Mouse (Mus musculus): ENCODE results near the gene Cdkn2c. TPM values are rescaled to one million over a fixed set of nuclear protein-coding genes. Genes with fewer than 3 reads are reported as not detected.

The Cdkn2c gene
- polyA plus RNA-seq, 1 experiment from 2014 or later, result 14.3 TPM

GRCm38 (mm10) chr4:109665982-109666460 lies 968 bp downstream of the Cdkn2c start:
- WGBS, result under 1% methylated on average over 49 of the region's 49 CpGs
- H3K4me1 ChIP-seq, result peaks cover 26% of the 10 kb centered on the region
- H3K27ac ChIP-seq (replicated peaks), result peak overlapping the region; percentile 81
- peaks cover 19% of the 10 kb centered on the region for H3K27me3 ChIP-seq
- H3K36me3 ChIP-seq, result no peaks in the 10 kb centered on the region
- peak overlapping the region; percentile 67 for H3K9ac ChIP-seq (replicated peaks)
- peak overlapping the region; percentile 90 for H3K4me2 ChIP-seq (replicated peaks)
- peak overlapping the region; percentile 66 for H3K4me3 ChIP-seq
- peak; percentile 68 for ATAC-seq (replicated peaks)
- no peaks in the 10 kb centered on the region for H3K9me3 ChIP-seq

- H3K4me3 ChIP-seq, result peak overlapping the region; percentile 66
- H3K4me2 ChIP-seq (replicated peaks), result peak overlapping the region; percentile 90
- peaks cover 26% of the 10 kb centered on the region for H3K4me1 ChIP-seq
- peak overlapping the region; percentile 67 for H3K9ac ChIP-seq (replicated peaks)
- peak; percentile 66 for ATAC-seq (replicated peaks)
- under 1% methylated on average over 49 of the region's 49 CpGs for WGBS
- no peaks in the 10 kb centered on the region for H3K9me3 ChIP-seq
- no peaks in the 10 kb centered on the region for H3K36me3 ChIP-seq
- peaks cover 24% of the 10 kb centered on the region for H3K27me3 ChIP-seq
- H3K27ac ChIP-seq (replicated peaks), result peak overlapping the region; percentile 81
Observed at GRCm38 (mm10) chr4:109665101-109665981, 1.6 kb downstream of the Cdkn2c start.

DNA sequence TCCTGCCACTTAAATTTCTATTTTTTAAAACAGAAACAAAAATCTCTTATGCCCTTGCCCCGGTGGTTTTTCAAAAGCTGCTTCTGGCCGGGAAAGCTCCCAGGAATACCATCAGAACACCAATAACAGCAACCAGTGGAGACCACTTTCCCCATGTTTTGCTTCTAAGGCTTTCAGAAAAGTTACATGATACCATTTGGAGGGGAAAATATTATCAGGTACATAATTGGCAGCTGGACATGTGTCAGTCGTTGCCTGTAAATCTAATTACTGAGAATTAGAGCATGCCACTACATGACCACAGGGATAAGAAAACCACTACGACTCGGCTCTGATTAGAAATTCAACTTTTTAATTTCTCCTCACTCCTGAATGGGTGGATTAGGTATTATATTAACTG lies 2.9 kb downstream of the Cdkn2c start:
- Histone ChIP-seq H3K27ac (replicated peaks) (no peak overlapping the region), H3K9me3 (no peaks in the 10 kb centered on the region), H3K36me3 (no peaks in the 10 kb centered on the region), H3K27me3 (peaks cover 32% of the 10 kb centered on the region), H3K9ac (replicated peaks) (no peak overlapping the region), H3K4me1 (peaks cover 26% of the 10 kb centered on the region), H3K4me3 (peak overlapping the region; percentile 66), H3K4me2 (replicated peaks) (peak overlapping the region; percentile 90)
- 10% methylated on average over 5 of the region's 5 CpGs for WGBS
- ATAC-seq (replicated peaks), result no peak

DNA sequence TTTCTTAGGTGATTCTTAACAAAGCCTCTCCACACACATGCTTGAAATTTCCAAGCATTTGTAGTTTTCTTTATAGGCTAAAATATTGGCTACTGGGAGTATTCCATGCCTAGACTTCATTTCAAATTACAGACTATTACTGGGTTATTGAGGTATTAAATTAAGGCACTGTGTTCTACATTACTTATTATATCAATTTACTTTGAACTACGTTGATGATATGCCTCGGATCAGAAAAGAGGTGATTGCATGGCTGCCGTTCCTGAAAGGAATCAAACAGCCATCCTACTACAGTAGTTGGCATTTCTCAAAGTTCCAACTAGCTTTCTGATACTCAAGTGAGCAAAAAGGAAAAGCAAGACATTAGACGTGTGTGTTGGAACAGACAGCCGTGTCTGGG lies 4.7 kb downstream of the Cdkn2c start:
- Histone ChIP-seq H3K36me3 (no peaks in the 10 kb centered on the region), H3K27ac (replicated peaks) (no peak overlapping the region), H3K4me1 (peaks cover 35% of the 10 kb centered on the region), H3K27me3 (peaks cover 41% of the 10 kb centered on the region), H3K4me3 (no peak overlapping the region), H3K9me3 (no peaks in the 10 kb centered on the region), H3K4me2 (replicated peaks) (no peak overlapping the region), H3K9ac (replicated peaks) (no peak overlapping the region)
- 28% methylated on average over 5 of the region's 5 CpGs for WGBS
- ATAC-seq (replicated peaks), result no peak

- H3K4me1 ChIP-seq, result peaks cover 36% of the 10 kb centered on the region
- peaks cover 44% of the 10 kb centered on the region for H3K27me3 ChIP-seq
- 53% methylated on average over 5 of the region's 5 CpGs for WGBS
- no peak overlapping the region for H3K4me2 ChIP-seq (replicated peaks)
- H3K27ac ChIP-seq (replicated peaks), result no peak overlapping the region
- H3K36me3 ChIP-seq, result no peaks in the 10 kb centered on the region
- no peak overlapping the region for H3K9ac ChIP-seq (replicated peaks)
- no peak overlapping the region for H3K4me3 ChIP-seq
- no peak for ATAC-seq (replicated peaks)
- H3K9me3 ChIP-seq, result no peaks in the 10 kb centered on the region
Observed at GRCm38 (mm10) chr4:109661183-109661582, 5.8 kb downstream of the Cdkn2c start.

GRCm38 (mm10) chr4:109660568-109660967 lies 6.4 kb downstream of the Cdkn2c start:
- no peak overlapping the region for H3K4me2 ChIP-seq (replicated peaks)
- H3K4me3 ChIP-seq, result no peak overlapping the region
- WGBS, result 58% methylated on average over 3 of the region's 3 CpGs
- H3K27ac ChIP-seq (replicated peaks), result no peak overlapping the region
- no peak for ATAC-seq (replicated peaks)
- H3K36me3 ChIP-seq, result no peaks in the 10 kb centered on the region
- H3K9ac ChIP-seq (replicated peaks), result no peak overlapping the region
- H3K4me1 ChIP-seq, result peaks cover 29% of the 10 kb centered on the region
- H3K27me3 ChIP-seq, result peaks cover 45% of the 10 kb centered on the region
- no peaks in the 10 kb centered on the region for H3K9me3 ChIP-seq

DNA sequence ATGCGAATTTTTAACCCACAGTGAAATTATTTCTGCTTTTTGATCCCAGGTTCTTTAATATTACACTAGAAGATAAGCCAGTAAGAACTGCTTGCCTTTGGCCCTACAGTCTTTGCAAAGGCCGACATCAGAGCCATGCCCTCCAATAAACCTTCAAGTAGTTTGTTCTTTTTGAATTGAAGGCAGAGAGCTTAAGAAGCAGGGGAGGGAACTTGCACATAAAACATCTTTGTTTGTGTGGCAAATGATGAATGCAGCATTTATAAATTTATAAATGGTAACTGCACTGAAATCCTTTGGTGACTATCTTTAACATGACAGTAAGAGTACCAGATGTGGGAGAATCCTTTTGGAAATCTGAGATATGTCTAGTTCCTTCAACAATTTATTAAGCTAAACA lies 7.4 kb downstream of the Cdkn2c start:
- H3K36me3 ChIP-seq, result no peaks in the 10 kb centered on the region
- WGBS, result 49% methylated on average over 2 of the region's 2 CpGs
- H3K27me3 ChIP-seq, result peaks cover 51% of the 10 kb centered on the region
- no peak overlapping the region for H3K4me3 ChIP-seq
- H3K4me1 ChIP-seq, result peaks cover 22% of the 10 kb centered on the region
- no peak overlapping the region for H3K4me2 ChIP-seq (replicated peaks)
- H3K27ac ChIP-seq (replicated peaks), result no peak overlapping the region
- H3K9me3 ChIP-seq, result no peaks in the 10 kb centered on the region
- no peak overlapping the region for H3K9ac ChIP-seq (replicated peaks)
- no peak for ATAC-seq (replicated peaks)

- 24% methylated on average over 8 of the region's 8 CpGs for WGBS
- ATAC-seq (replicated peaks), result no peak
- Histone ChIP-seq H3K9me3 (no peaks in the 10 kb centered on the region), H3K4me3 (no peak overlapping the region), H3K27me3 (peaks cover 47% of the 10 kb centered on the region), H3K4me1 (peaks cover 17% of the 10 kb centered on the region), H3K27ac (replicated peaks) (no peak overlapping the region), H3K9ac (replicated peaks) (no peak overlapping the region), H3K36me3 (no peaks in the 10 kb centered on the region), H3K4me2 (replicated peaks) (no peak overlapping the region)
Observed at GRCm38 (mm10) chr4:109658826-109659225, 8.2 kb downstream of the Cdkn2c start.

- peak overlapping the region; percentile 34; the same call in 1 of the 2 replicates for H3K9ac ChIP-seq (replicated peaks)
- H3K9me3 ChIP-seq, result no peaks in the 10 kb centered on the region
- 4% methylated on average over 20 of the region's 20 CpGs for WGBS
- no peak overlapping the region for H3K27ac ChIP-seq (replicated peaks)
- peaks cover 15% of the 10 kb centered on the region for H3K4me1 ChIP-seq
- H3K4me3 ChIP-seq, result peak overlapping the region; percentile 35
- peaks cover 48% of the 10 kb centered on the region for H3K27me3 ChIP-seq
- H3K36me3 ChIP-seq, result no peaks in the 10 kb centered on the region
- ATAC-seq (replicated peaks), result 0 out of 2 replicates have a peak, but pooled peaks have one; percentile 35
- H3K4me2 ChIP-seq (replicated peaks), result peak overlapping the region; percentile 52
Observed at GRCm38 (mm10) chr4:109657851-109658500, 9.0 kb downstream of the Cdkn2c start.

- Histone ChIP-seq H3K4me1 (peaks cover 15% of the 10 kb centered on the region), H3K27me3 (peaks cover 45% of the 10 kb centered on the region), H3K9ac (replicated peaks) (peak overlapping the region; percentile 34; the same call in 1 of the 2 replicates), H3K36me3 (no peaks in the 10 kb centered on the region), H3K9me3 (no peaks in the 10 kb centered on the region), H3K4me2 (replicated peaks) (peak overlapping the region; percentile 52), H3K4me3 (peak overlapping the region; percentile 35), H3K27ac (replicated peaks) (no peak overlapping the region)
- peak; percentile 77 for ATAC-seq (replicated peaks)
- WGBS, result under 1% methylated on average over 52 of the region's 53 CpGs
Observed at GRCm38 (mm10) chr4:109657021-109657850, 9.8 kb downstream of the Cdkn2c start.

- H3K4me3 ChIP-seq, result no peak overlapping the region
- no peak overlapping the region for H3K4me2 ChIP-seq (replicated peaks)
- no peaks in the 10 kb centered on the region for H3K9me3 ChIP-seq
- no peak overlapping the region for H3K27ac ChIP-seq (replicated peaks)
- no peak overlapping the region for H3K9ac ChIP-seq (replicated peaks)
- 32% methylated on average over 4 of the region's 4 CpGs for WGBS
- peaks cover 15% of the 10 kb centered on the region for H3K4me1 ChIP-seq
- no peak for ATAC-seq (replicated peaks)
- H3K27me3 ChIP-seq, result peaks cover 38% of the 10 kb centered on the region
- no peaks in the 10 kb centered on the region for H3K36me3 ChIP-seq
Observed at GRCm38 (mm10) chr4:109656301-109656700, 10.7 kb downstream of the Cdkn2c start.
